Mouse (Mus musculus): ENCODE measurements around the gene Rhot1.

DNA sequence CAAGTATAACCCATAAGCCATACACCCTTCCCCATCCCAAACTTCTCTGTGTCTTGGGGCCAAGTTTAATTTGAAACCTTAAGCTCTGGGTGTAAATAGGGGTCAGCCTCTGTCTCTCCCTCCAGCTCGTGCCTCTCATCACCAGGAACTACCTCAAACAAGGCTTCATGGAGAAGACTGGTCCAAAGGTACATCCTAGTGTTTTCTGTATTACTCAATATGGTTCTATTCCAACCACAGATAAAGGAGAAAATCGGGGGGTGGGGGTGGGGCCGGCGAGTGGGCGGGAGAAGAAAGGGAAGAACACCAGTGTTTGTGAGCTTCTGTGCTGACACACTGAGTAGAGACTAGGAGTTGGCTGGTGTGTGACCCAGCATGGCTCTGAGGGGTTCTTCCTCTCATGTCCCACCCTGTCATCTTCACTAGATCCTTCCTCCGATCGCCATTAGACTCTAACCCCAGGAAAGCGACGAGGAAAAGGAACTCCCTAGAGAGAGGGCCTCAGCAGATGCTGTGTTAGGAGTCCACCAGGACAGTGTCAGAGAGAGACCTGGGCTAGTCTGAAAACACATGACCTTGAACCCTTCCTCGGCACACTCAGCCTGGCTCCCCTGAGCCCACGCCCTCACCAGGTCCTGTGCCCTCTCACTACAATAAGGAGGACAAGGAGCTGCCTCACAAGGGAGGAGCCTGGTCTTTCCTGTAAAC lies 34.7 kb upstream of the Rhot1 start:
- TF ChIP-seq POLR2A (IDR thresholded peaks at IDR 0.05; ENCODE audit: borderline replicate concordance, control insufficient read depth, low read depth, low read length) = no peak
- TF ChIP-seq CTCF (IDR thresholded peaks at IDR 0.05; ENCODE audit: control insufficient read depth, insufficient read depth, low read length) = no peak

All from bone marrow, adult 2 months (tissue).